Mouse (Mus musculus): ENCODE data around the gene Mdh2.

Gene Mdh2

DNA sequence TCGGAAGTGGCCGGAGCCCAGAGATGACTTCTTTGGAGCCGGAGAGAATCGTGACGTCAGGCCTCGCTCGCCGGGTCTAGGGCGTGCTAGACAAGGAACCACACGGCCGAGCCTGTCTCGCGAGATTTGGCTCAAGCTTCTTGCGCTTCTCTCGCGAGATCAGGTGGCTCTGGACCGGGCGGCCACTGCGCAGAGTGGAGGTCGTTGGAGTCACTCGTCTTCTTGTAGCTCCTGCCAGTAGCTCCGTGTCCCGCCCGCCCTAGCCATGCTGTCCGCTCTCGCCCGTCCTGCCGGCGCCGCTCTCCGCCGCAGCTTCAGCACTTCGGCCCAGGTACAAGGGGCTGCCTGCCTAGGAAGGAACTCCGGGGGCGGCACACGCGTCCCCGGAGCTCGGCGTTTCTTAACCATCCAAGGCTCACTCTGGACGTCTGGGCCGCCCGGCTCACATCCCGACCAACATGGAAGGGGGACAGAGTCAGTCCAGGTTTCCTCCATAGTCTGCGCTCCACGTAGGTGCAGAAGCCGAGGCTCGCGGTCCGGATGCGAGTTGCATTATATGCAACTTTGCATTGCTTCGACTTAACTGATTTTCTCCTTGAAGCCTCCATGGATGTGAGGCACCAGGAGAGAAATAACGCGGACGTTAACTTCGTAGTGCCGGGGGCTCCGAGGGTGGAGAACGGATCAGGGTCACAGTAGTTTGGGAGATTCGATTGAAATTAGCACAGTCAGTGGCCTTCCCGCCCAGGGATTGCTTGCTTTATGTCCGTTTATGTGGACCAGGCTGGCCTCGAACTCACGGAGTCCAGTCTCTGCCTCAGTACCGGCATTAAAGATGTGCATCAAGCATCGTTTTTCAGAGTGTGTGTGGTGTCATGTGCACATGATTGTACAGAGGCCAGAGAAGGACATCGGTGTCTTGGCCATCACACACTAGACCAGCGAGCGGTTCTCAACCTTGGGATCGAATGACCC, at the start of gene Mdh2:
Gene Mdh2 (plus strand): TSS at position 10 of the 975 bp plus-strand sequence.
- peak; percentile 100 for DNase-seq

DNA sequence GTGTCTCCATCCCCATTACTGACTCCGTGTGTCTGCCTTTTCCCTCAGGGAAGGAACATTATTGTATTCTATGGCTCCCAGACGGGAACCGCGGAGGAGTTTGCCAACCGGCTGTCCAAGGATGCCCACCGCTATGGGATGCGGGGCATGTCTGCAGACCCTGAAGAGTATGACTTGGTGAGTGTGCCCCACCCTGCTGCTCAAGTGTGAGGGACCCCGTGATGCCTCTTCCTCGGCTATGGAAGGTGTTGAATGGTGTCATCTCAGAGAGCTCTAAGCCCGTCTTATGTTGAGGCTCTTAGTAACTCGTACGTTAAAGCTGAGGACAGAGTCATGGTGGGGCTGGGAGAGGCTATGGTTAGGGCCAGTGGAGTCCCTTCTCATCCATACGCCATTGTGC, 48.9 kb upstream of the Mdh2 start:
- DNase-seq: no peak

- DNase-seq: no peak
Measured at GRCm38 (mm10) chr5:135730278-135730677, 48.0 kb upstream of the Mdh2 start.

DNA sequence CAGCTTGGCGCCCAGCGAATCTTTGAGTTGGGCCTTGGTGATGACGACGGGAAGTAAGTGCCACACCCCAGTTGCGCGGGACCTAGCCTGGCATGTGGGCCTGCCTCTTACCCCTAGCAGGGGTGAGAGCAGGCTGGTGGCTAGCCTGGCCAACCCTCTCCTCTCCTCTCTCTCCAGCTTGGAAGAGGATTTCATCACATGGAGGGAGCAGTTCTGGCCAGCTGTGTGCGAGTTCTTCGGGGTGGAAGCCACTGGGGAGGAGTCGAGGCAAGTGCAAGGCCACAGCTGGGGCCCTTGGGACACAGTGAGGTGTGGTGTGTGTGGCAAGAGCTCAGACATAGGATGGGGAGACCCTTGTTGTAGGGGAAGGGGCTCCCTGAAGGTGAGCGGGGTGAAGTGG, 47.4 kb upstream of the Mdh2 start:
- DNase-seq: no peak

- DNase-seq: no peak
Measured at GRCm38 (mm10) chr5:135731322-135731721, 47.0 kb upstream of the Mdh2 start.

DNA sequence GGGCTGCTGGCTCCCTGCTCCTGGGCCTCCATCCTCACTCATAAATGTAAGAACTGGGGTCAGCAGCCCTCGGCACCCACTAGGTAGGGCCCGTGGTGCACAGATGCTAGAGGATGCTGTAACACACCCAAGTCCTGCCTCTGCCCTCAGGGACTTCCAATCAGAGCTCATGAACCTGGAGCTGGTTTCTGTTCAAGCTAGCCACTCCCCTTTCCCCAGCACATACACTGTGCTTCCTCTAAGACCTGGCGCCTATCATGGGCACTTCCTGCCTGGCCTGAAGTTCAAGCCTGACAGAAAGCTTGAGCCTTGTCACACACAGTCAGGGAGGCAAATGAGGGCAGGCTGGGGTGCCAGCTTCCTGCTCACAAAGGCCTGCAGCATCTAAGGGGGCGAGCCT, 45.2 kb upstream of the Mdh2 start:
- DNase-seq: no peak

GRCm38 (mm10) chr5:135734057-135734680, 44.1 kb upstream of the Mdh2 start:
- no peak for DNase-seq

DNA sequence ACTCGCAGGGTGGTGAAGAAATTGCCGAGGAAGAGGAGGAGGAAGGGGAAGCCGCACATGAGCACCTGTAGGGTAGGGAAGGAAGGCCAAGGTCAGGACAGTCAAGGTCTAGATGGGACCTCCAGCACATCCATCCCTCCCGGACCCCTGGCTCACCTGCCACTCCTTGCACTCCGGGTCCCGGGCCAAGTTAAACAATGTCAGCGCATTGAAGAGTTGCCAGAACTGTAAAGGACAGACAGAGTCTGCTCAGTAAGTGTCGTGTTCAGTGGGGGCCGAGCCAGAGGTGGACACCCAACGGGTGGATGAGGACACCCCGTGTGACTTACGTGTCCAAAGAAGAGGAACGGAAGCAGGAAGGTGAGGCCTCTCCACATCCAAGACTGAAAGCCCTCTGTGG, 42.5 kb upstream of the Mdh2 start:
- DNase-seq: no peak

- DNase-seq: no peak
Measured at GRCm38 (mm10) chr5:135736544-135736943, 41.7 kb upstream of the Mdh2 start.

GRCm38 (mm10) chr5:135737154-135737553, 41.1 kb upstream of the Mdh2 start:
- DNase-seq: no peak

GRCm38 (mm10) chr5:135738266-135738665, 40.0 kb upstream of the Mdh2 start:
- no peak for DNase-seq

DNA sequence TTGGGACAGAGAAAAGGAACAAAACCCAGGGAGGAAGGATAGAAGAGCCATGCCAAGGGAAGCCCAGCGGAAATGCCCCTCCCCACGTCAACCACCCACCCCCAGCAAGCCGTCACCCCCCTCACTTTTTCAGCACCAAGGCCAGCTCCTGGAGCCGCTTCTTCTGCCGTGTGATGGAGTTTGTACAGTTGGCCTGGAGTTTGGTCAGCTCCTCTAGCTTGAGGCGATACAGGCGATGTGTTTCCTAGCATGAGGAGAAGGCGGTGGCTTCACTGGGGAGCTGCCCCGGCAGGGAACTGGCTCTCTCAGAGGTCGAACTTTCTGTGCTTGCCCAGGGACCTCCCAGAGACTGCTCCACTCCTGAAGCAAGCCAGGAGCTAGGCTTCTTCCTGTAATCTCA, 36.1 kb upstream of the Mdh2 start:
- no peak for DNase-seq

DNA sequence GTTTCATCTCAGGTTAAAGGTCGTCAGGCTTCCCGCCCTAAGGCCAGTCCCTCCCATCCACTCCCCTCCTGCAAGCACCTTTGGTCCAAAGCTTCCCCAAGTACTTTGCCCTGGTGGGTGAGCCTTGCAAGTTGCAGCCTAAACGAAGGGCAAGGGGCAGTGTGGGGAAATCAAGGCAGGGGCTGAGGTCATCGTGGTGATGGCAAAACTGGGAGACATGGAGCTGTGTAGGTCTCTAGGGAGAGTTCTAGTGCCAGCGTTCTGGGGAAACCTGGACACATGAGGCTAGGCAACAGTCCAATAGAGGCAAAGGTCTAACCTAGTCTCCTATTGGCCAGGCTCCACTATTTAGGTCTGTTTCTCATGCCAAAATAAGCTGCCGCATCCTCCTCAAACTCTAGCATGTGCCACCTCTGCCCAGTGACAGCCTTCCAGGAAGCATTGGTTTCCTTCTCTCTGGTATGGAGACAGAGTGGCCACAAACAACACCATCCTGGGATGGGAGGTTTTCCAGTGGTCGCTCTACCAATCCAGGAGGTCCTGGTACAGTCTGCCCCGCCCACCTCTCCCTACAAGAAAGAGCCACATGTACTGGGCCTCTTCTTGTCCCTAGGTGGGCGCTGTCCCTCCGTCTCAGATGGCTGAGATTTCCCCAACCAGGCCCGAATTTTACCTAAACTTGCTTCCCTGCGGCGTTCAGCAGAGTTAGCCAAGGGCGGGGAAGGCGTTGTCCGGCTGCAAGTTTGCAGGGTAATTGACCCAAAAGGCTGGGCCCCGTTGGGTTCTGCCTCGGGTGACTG, 35.1 kb upstream of the Mdh2 start:
- peak; percentile 82 for DNase-seq

- DNase-seq: peak; percentile 99
Measured at GRCm38 (mm10) chr5:135743741-135744609, 34.3 kb upstream of the Mdh2 start, which contains the start of gene Tmem120a. Gene Tmem120a (minus strand): TSS chr5:135744448.

GRCm38 (mm10) chr5:135744742-135745141, 33.5 kb upstream of the Mdh2 start:
- DNase-seq: no peak

GRCm38 (mm10) chr5:135751041-135751440, 27.2 kb upstream of the Mdh2 start:
- no peak for DNase-seq

GRCm38 (mm10) chr5:135751595-135751994, 26.7 kb upstream of the Mdh2 start:
- DNase-seq: no peak

GRCm38 (mm10) chr5:135761881-135762280, 16.4 kb upstream of the Mdh2 start:
- no peak for DNase-seq

DNA sequence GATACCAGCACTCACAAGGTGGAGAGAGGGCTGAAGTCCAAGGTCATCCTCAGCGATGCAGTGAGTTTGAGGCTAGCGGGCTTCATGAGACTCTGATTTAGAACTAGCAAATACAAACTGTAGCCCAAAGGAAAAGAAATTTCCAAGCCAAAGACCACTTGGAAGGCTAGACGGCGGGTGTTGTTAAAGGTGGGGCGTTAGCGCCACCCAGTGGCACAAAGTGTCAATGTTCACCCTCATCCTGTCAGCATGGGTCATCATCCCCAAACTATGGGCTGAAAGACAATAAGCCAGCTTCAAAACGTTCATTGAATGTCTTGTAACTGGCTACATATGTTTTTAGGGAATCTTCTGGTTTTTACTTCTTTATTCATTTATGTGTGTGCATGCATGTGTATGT, 14.8 kb upstream of the Mdh2 start:
- DNase-seq: peak; percentile 82

GRCm38 (mm10) chr5:135764971-135765370, 13.3 kb upstream of the Mdh2 start:
- no peak for DNase-seq

DNA sequence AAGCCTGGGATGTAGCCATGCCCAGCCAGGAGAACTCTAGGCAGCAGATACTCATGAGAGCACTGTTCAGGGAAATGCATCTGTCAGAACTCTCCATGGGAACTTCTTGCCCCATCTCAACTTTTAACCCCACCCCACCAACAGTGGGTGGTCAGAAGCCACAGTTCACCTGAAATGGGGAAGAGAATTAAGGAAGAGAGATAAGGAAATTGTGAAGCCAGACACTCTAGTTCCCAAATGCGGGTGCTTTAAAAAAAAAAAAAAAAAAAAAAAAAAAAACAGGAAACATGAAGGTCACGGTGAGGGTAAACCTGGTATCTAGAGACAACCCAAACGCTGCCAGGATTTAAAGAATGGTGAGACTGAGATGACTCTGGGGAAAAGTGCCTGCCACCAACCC, 5.8 kb upstream of the Mdh2 start:
- DNase-seq: no peak

DNA sequence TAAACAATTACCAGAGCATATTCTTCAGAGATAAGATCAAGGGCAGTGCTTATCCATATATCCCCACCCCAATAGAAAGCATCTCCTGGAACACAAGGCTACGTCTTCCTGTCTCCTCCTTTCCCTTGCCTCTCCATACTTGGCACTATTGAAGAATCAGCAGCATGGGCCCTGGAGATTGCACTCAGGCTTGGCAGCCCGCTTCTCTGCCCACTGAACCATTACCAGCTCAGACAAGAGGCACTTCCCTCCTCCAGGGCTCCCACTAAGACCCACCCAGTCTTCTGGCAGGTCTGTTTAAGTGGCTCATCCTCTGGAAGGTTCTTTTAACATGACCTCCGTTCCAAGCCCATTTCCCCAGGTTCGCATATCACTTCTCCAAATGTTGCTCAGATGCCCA, 1.7 kb upstream of the Mdh2 start:
- DNase-seq: no peak
